Mouse (Mus musculus): Measurements from ENCODE around the gene Gna11. TPM values are rescaled to one million over a fixed set of nuclear protein-coding genes. Genes with fewer than 3 reads are reported as not detected.

Gna11 gene
- polyA plus RNA-seq, 1 experiment, result 117 TPM

DNA sequence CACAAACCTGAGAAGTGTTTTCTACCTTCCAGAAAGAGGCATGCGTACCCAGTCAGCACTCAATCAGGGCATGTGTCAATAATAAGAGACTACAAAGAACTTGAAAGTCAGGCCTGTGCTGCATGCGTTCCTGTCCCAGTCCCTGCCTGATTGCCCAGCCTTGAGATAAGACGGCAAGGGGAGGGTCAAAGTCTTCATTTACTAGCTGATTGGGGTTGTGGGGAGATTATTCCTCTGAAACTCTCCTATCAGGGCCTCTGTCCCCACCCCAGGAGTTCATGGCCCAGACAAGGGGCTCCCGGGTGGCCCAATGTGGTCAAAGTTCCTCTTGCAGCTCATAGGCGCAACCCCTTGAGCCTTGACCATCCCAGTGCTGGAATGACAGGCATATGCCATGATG, 1.3 kb upstream of the Gna11 start:
- WGBS, result 77% methylated on average over 5 of the region's 5 CpGs

DNA sequence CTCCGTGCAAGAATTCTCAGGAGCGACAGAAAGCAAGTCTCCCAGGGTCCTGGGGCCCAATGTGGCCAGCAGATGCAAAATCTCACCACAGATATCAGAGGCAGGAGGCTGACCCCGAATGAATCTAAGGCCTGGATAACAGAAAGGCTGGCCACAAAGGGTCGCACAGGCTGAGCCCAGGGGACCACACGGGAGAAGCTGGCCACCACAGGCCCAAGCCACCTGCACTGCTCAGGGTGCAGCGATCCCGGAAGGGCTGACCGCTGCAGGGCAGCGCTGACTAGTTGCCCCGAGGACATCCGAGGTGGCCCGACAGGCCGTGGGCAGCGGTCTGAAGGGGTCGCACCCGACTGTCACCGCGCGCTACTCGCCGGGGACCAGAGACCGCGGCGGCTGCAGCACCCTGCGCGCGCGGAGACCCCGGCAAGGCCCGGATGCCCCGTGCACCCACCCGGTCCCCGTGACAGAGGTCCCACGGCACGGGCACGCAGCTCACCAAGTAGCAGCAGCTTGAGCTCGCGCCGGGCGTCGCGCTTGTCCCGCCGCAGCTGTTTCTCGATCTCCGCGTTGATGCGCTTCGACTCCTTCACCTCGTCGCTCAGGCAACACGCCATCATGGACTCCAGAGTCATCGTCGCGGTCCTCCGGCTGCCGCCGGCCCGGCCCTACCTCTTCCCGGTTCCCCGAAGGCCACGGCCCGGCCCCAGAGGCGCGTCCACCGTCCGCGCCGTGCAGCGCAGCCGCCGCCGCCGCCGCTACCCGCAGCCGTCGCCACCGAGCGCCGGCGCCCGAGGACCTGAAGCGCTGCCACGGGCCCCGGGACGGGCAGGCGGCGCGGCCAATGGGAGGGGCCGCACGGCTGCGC, 462 bp downstream of the Gna11 start:
- H3K4me3 ChIP-seq (replicated peaks; ENCODE audit: extremely low read depth, low read depth, low read length), result peak overlapping the region; percentile 96
- H3K4me1 ChIP-seq (ENCODE audit: control insufficient read depth, insufficient read depth, low read length), result peaks cover 32% of the 10 kb centered on the region
- no peak for TF ChIP-seq CTCF (IDR thresholded peaks at IDR 0.05; ENCODE audit: insufficient read depth, low read length)
- no peak for TF ChIP-seq POLR2A (IDR thresholded peaks at IDR 0.05; ENCODE audit: borderline replicate concordance, extremely low read depth, low read depth, low read length)
- DNase-seq, result no peak
- WGBS, result under 1% methylated on average over 92 of the region's 93 CpGs

More for the DNA sequence above, 1.3 kb upstream of the Gna11 start:
- DNase-seq, result no peak
- TF ChIP-seq POLR2A (IDR thresholded peaks at IDR 0.05; ENCODE audit: borderline replicate concordance, extremely low read depth, low read depth, low read length) (no peak), CTCF (IDR thresholded peaks at IDR 0.05; ENCODE audit: insufficient read depth, low read length) (no peak)
- H3K4me3 ChIP-seq (replicated peaks; ENCODE audit: extremely low read depth, low read depth, low read length), result no peak overlapping the region
- peaks cover 26% of the 10 kb centered on the region for H3K4me1 ChIP-seq (ENCODE audit: control insufficient read depth, insufficient read depth, low read length)

DNA sequence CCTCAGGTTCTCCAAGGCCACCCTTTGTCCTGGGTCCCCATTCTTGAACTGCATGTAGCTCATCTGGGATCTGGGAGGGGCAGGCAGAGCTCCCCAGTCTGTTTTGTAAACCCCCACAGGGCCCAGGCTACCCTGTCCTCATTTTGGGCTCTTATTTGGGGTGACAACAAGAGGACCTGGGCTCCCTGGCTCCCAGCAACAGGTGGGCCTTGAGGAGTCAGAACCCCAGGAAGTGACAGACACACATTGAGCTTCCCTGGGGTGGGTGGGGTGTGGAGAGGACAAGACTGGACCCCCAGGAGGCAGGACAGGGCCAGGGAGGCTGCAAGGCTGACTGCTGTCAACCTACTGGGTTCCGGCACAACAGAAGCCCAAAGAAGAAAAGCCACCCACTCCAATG, 1.4 kb downstream of the Gna11 start:
- Histone ChIP-seq H3K4me3 (replicated peaks; ENCODE audit: extremely low read depth, low read depth, low read length) (peak overlapping the region; percentile 96), H3K4me1 (ENCODE audit: control insufficient read depth, insufficient read depth, low read length) (peaks cover 32% of the 10 kb centered on the region)
- TF ChIP-seq POLR2A (IDR thresholded peaks at IDR 0.05; ENCODE audit: borderline replicate concordance, extremely low read depth, low read depth, low read length) (no peak), CTCF (IDR thresholded peaks at IDR 0.05; ENCODE audit: insufficient read depth, low read length) (no peak)
- DNase-seq, result no peak
- 53% methylated on average over 1 of the region's 1 CpGs for WGBS

DNA sequence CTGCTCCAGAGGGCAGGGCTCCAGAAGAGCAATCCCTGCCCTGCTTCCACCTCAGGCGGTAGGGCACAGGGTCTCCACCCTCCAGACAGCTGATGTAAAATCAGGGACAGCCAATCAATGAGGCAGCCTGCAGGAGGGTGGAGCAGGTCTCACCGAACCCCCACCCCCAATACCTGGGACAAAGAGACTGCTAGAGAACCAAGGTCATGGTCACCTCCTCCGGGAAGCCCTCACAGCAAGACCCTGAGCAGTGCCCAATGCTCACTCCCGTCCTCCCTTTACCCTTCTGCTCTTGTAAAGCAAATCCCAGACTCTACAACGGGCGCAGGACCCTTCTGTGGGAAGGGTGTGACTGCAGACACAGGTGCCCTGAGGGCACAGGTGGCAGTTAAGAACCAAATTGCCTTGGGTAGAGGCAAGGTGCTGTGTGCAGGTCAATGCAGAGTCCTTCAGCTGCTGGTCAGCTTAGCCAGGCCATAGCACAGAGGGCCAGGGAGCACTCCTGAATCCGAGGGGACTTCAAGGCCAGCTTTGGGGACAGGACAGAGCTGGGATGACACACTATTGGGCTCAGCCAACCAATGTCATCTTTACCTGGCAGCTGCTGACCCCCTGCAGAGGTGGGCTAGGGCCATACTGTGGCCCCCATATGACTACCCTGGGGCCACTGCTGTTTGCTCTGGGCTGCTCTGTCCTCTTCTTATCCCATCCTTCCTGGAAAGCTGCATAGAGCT, 2.1 kb downstream of the Gna11 start:
- DNase-seq, result no peak
- H3K4me1 ChIP-seq (ENCODE audit: control insufficient read depth, insufficient read depth, low read length), result peaks cover 32% of the 10 kb centered on the region
- no peak overlapping the region for H3K4me3 ChIP-seq (replicated peaks; ENCODE audit: extremely low read depth, low read depth, low read length)
- TF ChIP-seq POLR2A (IDR thresholded peaks at IDR 0.05; ENCODE audit: borderline replicate concordance, extremely low read depth, low read depth, low read length), result no peak
- no peak for TF ChIP-seq CTCF (IDR thresholded peaks at IDR 0.05; ENCODE audit: insufficient read depth, low read length)
- 73% methylated on average over 7 of the region's 7 CpGs for WGBS

DNA sequence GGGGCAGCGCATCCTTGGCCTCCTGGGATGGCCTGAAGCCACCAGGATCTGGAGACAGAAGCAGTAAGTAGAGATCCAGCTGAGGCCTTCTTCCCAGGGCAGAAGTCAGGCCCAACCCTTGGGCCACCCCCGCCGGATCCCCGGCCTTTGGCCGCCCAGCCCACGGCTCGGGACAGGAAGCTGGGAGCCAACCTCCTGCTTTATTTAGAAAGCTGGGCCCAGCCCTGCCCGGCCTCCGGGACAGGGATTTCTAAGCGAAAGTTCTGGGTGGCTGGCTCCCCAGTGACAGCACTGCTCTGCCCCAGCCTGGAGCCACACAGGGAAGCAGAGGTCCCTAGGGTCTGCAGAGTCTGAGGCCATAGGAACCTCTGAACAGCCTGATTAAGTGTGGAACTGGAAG, 3.2 kb downstream of the Gna11 start:
- peak; percentile 35 for DNase-seq
- H3K4me1 ChIP-seq (ENCODE audit: control insufficient read depth, insufficient read depth, low read length), result peaks cover 32% of the 10 kb centered on the region
- 36% methylated on average over 10 of the region's 10 CpGs for WGBS
- TF ChIP-seq POLR2A (IDR thresholded peaks at IDR 0.05; ENCODE audit: borderline replicate concordance, extremely low read depth, low read depth, low read length) (no peak), CTCF (IDR thresholded peaks at IDR 0.05; ENCODE audit: insufficient read depth, low read length) (no peak)
- peak overlapping the region; percentile 31 for H3K4me3 ChIP-seq (replicated peaks; ENCODE audit: extremely low read depth, low read depth, low read length)

DNA sequence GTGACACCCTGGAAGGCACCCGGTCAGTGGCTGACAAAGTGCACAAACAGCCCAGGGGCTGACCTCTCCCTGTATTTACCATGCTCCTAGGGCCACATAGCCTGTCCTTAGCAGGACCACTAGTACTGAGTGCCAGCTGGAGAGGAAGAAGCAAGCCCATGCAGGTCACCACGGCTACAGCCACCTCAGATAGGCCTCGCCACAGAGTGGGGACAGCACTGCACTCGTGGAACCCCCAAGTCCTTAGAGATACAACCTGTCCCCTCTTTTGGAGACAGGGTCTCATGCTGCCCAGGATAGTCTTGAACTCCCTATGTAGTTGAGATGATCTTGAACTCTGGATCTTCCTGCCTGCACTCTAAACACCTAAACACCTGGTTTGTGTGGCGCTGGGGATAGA, 3.6 kb downstream of the Gna11 start:
- DNase-seq, result no peak
- H3K4me3 ChIP-seq (replicated peaks; ENCODE audit: extremely low read depth, low read depth, low read length), result no peak overlapping the region
- TF ChIP-seq POLR2A (IDR thresholded peaks at IDR 0.05; ENCODE audit: borderline replicate concordance, extremely low read depth, low read depth, low read length) (no peak), CTCF (IDR thresholded peaks at IDR 0.05; ENCODE audit: insufficient read depth, low read length) (no peak)
- peaks cover 32% of the 10 kb centered on the region for H3K4me1 ChIP-seq (ENCODE audit: control insufficient read depth, insufficient read depth, low read length)
- 53% methylated on average over 5 of the region's 5 CpGs for WGBS

DNA sequence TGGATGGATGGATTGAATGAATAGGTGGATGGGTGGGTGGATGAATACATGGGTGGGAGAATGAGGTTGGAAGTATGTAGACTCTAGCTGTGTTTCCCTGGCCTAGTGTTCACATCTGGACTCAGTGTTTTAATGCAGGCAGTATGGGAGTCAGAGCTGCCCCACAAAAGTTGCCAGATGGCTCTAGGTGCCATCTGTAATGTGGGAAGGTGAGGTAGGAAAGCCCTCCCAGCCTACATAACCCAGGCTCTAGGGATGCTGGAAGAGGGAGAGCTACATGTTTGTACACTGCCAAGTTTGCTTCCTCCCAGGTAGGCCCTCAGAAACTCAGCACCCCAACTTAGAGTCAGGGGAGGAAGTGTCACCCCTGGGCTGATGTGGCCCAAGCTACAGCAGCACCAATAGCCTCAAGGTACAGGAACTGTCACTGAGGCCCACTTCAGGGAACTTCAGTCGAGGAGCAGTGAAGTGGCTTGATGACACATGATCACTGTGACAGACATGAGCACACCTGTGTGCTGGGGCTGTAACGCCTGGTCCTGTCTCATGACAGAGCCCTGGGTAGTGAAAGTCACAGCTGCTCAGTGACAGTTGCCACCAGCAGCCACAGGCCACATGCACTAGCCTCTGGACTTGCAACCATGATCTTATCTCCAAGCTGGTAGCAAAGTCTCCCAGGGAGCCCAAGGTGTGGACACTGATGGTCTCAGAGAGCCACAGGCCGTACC, 6.5 kb downstream of the Gna11 start:
- TF ChIP-seq POLR2A (IDR thresholded peaks at IDR 0.05; ENCODE audit: borderline replicate concordance, extremely low read depth, low read depth, low read length) (no peak), CTCF (IDR thresholded peaks at IDR 0.05; ENCODE audit: insufficient read depth, low read length) (no peak)
- peaks cover 26% of the 10 kb centered on the region for H3K4me1 ChIP-seq (ENCODE audit: control insufficient read depth, insufficient read depth, low read length)
- H3K4me3 ChIP-seq (replicated peaks; ENCODE audit: extremely low read depth, low read depth, low read length), result no peak overlapping the region
- 64% methylated on average over 3 of the region's 3 CpGs for WGBS
- DNase-seq, result no peak

DNA sequence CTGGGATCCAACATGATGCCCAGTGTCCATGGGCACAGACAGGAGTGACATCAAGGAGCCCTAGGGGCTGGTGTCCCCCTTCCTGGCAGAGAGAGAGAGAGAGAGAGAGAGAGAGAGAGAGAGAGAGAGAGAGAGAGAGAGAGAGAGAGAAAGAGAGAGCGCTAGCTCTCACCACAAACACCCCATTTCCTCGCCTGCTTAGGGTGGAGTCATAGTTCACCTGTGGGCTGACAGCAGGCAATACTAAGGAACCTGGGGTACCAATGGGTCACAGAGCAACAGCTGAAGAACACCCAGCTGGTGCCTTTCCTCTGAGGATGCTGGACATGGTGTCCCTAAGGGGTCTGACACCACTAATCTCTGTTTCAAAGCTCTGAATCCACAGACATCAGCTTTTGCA, 7.6 kb downstream of the Gna11 start:
- Histone ChIP-seq H3K4me3 (replicated peaks; ENCODE audit: extremely low read depth, low read depth, low read length) (no peak overlapping the region), H3K4me1 (ENCODE audit: control insufficient read depth, insufficient read depth, low read length) (peaks cover 17% of the 10 kb centered on the region)
- DNase-seq, result no peak
- 83% methylated on average over 2 of the region's 2 CpGs for WGBS
- no peak for TF ChIP-seq POLR2A (IDR thresholded peaks at IDR 0.05; ENCODE audit: borderline replicate concordance, extremely low read depth, low read depth, low read length)
- TF ChIP-seq CTCF (IDR thresholded peaks at IDR 0.05; ENCODE audit: insufficient read depth, low read length), result no peak

DNA sequence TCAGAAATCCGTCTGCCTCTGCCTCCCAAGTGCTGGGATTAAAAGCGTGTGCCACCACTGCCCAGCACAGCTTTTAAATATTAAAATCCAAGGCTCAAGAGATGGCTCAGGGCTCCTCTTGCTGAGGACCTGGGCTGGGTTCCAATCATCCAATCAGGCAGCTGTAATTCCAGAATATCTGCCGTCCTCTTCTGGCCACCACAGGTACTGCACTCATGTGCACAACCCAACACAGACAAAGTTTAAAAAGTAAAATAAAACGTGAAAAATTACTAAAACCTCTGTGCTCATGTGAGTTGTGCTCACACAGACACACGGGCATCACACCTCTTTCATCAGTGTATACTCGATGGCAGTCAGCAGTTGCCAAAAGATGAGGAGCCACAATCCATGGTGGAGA, 8.3 kb downstream of the Gna11 start:
- 77% methylated on average over 6 of the region's 6 CpGs for WGBS
- H3K4me3 ChIP-seq (replicated peaks; ENCODE audit: extremely low read depth, low read depth, low read length), result no peak overlapping the region
- peak; percentile 39 for TF ChIP-seq CTCF (IDR thresholded peaks at IDR 0.05; ENCODE audit: insufficient read depth, low read length)
- TF ChIP-seq POLR2A (IDR thresholded peaks at IDR 0.05; ENCODE audit: borderline replicate concordance, extremely low read depth, low read depth, low read length), result no peak
- no peak for DNase-seq
- peaks cover 11% of the 10 kb centered on the region for H3K4me1 ChIP-seq (ENCODE audit: control insufficient read depth, insufficient read depth, low read length)
